Mouse (Mus musculus): ENCODE measurements around the gene Zfp874a. TPM values are rescaled to one million over a fixed set of nuclear protein-coding genes. Genes with fewer than 3 reads are reported as not detected.
A peak's percentile ranks its signal among the peaks of the same experiment; 100 is the strongest.
"Not testable (repeated sequence)": the region's sequence is repeated elsewhere in the genome, so short reads cannot be mapped to it uniquely, and the experiment has no call there.

Gene Zfp874a
- polyA plus RNA-seq, 1 experiment from 2014 or later = 7.5 TPM

DNA sequence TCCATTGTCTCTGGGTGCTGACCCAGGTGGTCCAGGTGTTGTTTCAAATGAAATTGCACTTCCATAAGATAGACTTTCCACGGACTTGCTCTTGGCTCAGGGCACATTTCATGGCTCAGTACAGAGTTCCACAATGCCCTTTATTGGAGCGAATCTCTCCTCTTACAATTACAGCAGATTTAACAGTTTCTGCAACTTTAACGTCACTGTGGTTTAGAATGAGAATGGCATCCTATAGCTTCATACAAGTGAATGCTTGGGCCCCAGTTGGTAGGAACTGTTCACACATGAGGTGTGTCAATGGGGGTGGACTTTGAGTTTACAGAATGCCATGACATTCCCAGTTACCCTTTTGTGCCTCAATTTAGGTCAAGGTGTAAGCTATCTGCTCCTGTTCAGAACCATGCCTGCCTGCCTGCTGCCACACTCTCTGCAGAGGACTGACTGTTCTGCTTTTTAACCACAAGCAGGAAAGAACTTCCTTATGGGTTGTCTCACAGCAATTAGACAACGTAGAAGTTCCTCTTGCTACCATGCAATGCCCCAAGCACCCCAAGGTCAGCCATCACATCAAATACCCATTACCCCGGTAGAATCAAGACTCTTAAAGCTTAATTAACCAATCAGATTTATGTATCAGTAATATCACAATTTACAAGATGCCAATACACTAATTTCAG is 12.2 kb upstream of the Zfp874a start:
- not testable (repeated sequence) for H3K4me2 ChIP-seq (replicated peaks; ENCODE audit: low read depth, low read length); H3K27ac ChIP-seq (ENCODE audit: low read depth, low read length); ATAC-seq (ENCODE audit: low FRiP score); H3K4me1 ChIP-seq (replicated peaks; ENCODE audit: control insufficient read depth, insufficient read depth, low read length); H3K4me3 ChIP-seq (ENCODE audit: low read depth, low read length); DNase-seq (ENCODE audit: low spot score); H3K27me3 ChIP-seq (ENCODE audit: control insufficient read depth, insufficient read depth, low read length); H3K9me3 ChIP-seq (ENCODE audit: control insufficient read depth, low read length); H3K36me3 ChIP-seq (ENCODE audit: control insufficient read depth, insufficient read depth, low read length); H3K9ac ChIP-seq (ENCODE audit: low read depth, low read length)
- WGBS = 87% methylated on average over 2 of the region's 5 CpGs

DNA sequence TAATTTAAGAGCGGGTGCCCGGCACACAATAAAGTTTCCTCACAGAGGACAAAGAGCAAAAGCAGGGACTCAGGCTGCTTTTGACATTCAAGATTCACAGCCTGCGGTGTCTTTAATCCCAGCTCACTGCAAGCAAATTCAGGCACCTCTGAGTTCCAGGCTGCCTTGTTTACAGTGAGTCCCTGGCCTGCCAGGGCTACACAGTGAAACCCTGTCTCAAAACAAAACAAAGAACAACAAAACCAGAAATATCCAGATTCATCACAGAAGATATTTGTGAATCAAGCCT is 541 bp upstream of the Zfp874a start:
- H3K4me3 ChIP-seq (ENCODE audit: low read depth, low read length) = peak overlapping the region; percentile 45
- H3K4me1 ChIP-seq (replicated peaks; ENCODE audit: control insufficient read depth, insufficient read depth, low read length) = no peaks in the 10 kb centered on the region
- no peak overlapping the region for H3K27ac ChIP-seq (ENCODE audit: low read depth, low read length)
- ATAC-seq (ENCODE audit: low FRiP score) (peak; percentile 50), DNase-seq (ENCODE audit: low spot score) (no peak)
- WGBS = 7% methylated on average over 3 of the region's 3 CpGs
- H3K36me3 ChIP-seq (ENCODE audit: control insufficient read depth, insufficient read depth, low read length) = no peaks in the 10 kb centered on the region
- peak overlapping the region; percentile 39 for H3K9ac ChIP-seq (ENCODE audit: low read depth, low read length)
- no peaks in the 10 kb centered on the region for H3K9me3 ChIP-seq (ENCODE audit: control insufficient read depth, low read length)
- H3K4me2 ChIP-seq (replicated peaks; ENCODE audit: low read depth, low read length) = peak overlapping the region; percentile 52
- H3K27me3 ChIP-seq (ENCODE audit: control insufficient read depth, insufficient read depth, low read length) = no peaks in the 10 kb centered on the region

DNA sequence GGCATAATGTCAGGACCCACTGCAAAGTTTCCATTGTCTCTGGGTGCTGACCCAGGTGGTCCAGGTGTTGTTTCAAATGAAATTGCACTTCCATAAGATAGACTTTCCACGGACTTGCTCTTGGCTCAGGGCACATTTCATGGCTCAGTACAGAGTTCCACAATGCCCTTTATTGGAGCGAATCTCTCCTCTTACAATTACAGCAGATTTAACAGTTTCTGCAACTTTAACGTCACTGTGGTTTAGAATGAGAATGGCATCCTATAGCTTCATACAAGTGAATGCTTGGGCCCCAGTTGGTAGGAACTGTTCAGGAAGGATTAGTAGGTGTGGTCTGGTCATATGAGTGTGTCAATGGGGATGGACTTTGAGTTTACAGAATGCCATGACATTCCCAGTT is 14.3 kb downstream of the Zfp874a start:
- H3K27ac ChIP-seq (ENCODE audit: low read depth, low read length); H3K4me1 ChIP-seq (replicated peaks; ENCODE audit: control insufficient read depth, insufficient read depth, low read length); H3K4me3 ChIP-seq (ENCODE audit: low read depth, low read length); H3K27me3 ChIP-seq (ENCODE audit: control insufficient read depth, insufficient read depth, low read length); H3K9ac ChIP-seq (ENCODE audit: low read depth, low read length); DNase-seq (ENCODE audit: low spot score); ATAC-seq (ENCODE audit: low FRiP score); H3K36me3 ChIP-seq (ENCODE audit: control insufficient read depth, insufficient read depth, low read length); H3K4me2 ChIP-seq (replicated peaks; ENCODE audit: low read depth, low read length); H3K9me3 ChIP-seq (ENCODE audit: control insufficient read depth, low read length): not testable (repeated sequence)
- WGBS = no CpG with 5 or more reads among the region's 3 CpGs

DNA sequence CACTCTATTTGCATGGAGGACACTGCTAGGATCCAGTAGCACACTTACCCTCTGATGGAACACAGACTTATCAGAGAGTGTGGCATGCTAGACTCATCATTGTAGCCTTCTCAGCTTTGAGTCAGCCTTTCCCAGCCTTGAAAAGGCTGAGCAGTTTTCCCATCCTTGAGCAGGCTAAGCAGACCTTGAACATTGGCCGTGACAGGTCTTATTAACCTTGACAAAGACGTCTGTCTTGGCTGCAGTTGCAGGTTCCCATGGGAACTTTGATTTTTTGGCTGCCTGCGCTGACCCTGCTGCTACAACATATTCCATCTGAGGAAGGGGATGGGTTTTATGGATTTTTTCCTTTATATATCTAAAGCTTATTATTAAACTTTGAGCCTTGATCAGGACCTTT is 23.3 kb downstream of the Zfp874a start:
- no peaks in the 10 kb centered on the region for H3K4me1 ChIP-seq (replicated peaks; ENCODE audit: control insufficient read depth, insufficient read depth, low read length)
- H3K4me3 ChIP-seq (ENCODE audit: low read depth, low read length) = no peak overlapping the region
- H3K27ac ChIP-seq (ENCODE audit: low read depth, low read length) = no peak overlapping the region
- no peaks in the 10 kb centered on the region for H3K36me3 ChIP-seq (ENCODE audit: control insufficient read depth, insufficient read depth, low read length)
- H3K9me3 ChIP-seq (ENCODE audit: control insufficient read depth, low read length) = no peaks in the 10 kb centered on the region
- DNase-seq (ENCODE audit: low spot score) (no peak), ATAC-seq (ENCODE audit: low FRiP score) (no peak)
- 81% methylated on average over 3 of the region's 3 CpGs for WGBS
- H3K27me3 ChIP-seq (ENCODE audit: control insufficient read depth, insufficient read depth, low read length) = no peaks in the 10 kb centered on the region
- H3K4me2 ChIP-seq (replicated peaks; ENCODE audit: low read depth, low read length) = no peak overlapping the region
- no peak overlapping the region for H3K9ac ChIP-seq (ENCODE audit: low read depth, low read length)

DNA sequence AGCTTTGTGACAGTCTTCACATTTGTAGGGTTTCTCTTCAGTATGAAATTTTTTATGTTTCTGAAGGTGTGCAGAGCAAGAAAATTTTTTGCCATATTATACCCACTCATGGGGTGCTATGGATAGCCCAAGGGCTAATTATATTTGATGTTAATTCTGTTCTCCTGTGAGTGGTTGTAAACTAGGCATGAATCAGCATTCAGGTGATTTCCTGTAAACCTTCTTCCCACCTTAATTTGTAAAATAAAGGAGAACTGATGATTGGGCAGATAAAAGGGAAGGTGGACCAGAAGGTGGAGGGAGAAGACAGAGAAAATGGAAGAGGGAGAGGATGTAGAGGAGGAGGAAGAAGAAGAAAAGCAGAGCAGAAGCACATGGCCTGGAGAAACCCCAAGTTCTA is 25.7 kb downstream of the Zfp874a start:
- not testable (repeated sequence) for H3K4me2 ChIP-seq (replicated peaks; ENCODE audit: low read depth, low read length); H3K36me3 ChIP-seq (ENCODE audit: control insufficient read depth, insufficient read depth, low read length); H3K4me3 ChIP-seq (ENCODE audit: low read depth, low read length); DNase-seq (ENCODE audit: low spot score); H3K9ac ChIP-seq (ENCODE audit: low read depth, low read length); H3K4me1 ChIP-seq (replicated peaks; ENCODE audit: control insufficient read depth, insufficient read depth, low read length); ATAC-seq (ENCODE audit: low FRiP score); H3K9me3 ChIP-seq (ENCODE audit: control insufficient read depth, low read length); H3K27me3 ChIP-seq (ENCODE audit: control insufficient read depth, insufficient read depth, low read length); H3K27ac ChIP-seq (ENCODE audit: low read depth, low read length)

DNA sequence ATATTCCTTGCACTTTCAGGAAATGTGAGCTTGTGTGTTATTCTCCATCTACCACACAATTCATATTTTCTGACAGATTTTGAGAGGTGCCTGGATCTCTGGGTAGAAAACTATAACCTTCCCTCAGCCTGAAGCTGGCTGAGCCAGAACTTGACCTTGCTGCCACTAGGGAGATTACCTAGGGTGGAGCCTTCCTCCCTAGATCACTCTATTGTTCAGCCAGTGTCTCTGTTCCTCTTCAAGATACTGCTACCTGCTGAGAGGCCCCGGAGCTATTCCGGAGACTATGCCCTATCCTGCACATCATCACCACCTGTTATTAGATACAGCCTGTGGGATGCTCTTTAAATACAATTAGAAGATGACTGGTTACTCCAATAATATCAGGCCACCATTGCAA is 28.9 kb downstream of the Zfp874a start:
- not testable (repeated sequence) for H3K9ac ChIP-seq (ENCODE audit: low read depth, low read length); DNase-seq (ENCODE audit: low spot score); H3K4me3 ChIP-seq (ENCODE audit: low read depth, low read length); ATAC-seq (ENCODE audit: low FRiP score); H3K9me3 ChIP-seq (ENCODE audit: control insufficient read depth, low read length); H3K4me2 ChIP-seq (replicated peaks; ENCODE audit: low read depth, low read length); H3K27me3 ChIP-seq (ENCODE audit: control insufficient read depth, insufficient read depth, low read length); H3K27ac ChIP-seq (ENCODE audit: low read depth, low read length); H3K36me3 ChIP-seq (ENCODE audit: control insufficient read depth, insufficient read depth, low read length); H3K4me1 ChIP-seq (replicated peaks; ENCODE audit: control insufficient read depth, insufficient read depth, low read length)
- WGBS = 88% methylated on average over 2 of the region's 2 CpGs

DNA sequence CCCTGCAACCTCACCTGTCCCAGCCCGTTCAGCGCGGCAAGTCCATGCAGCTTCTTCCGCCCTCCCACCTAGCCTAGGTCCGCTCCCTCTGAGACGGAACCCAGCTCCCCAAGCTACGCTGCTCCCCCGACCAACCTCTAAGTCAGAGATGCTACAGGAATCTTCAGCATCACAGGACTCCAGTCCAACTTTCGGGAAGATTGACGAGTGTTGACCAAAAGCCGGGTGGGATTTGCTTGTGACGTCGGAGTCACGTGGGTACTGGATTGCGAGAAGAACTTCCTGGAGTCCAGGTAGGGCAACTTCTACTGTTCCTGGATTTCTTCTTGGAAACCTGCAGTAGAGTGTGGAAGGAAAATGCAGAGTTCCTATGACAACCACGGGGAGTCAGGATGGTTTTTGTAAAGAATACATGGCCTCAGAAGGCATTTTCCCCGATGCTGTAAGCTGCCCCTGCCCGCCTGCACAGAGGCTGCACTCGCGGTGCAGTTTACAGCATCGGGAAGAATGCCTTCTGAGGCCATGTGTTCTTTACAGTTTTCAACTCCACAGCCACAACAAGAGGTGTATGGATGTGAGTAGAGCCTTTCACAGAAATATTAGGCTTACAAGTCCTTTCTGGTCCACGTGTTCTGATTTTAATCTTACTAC is 30.1 kb downstream of the Zfp874a start, which contains the start of gene Zfp459:
Gene Zfp459 (minus strand): TSS at position 212 of the 651 bp plus-strand sequence.
- 4% methylated on average over 22 of the region's 22 CpGs for WGBS
- no peak within 1 kb of the TSS for H3K27ac ChIP-seq (ENCODE audit: low read depth, low read length)

DNA sequence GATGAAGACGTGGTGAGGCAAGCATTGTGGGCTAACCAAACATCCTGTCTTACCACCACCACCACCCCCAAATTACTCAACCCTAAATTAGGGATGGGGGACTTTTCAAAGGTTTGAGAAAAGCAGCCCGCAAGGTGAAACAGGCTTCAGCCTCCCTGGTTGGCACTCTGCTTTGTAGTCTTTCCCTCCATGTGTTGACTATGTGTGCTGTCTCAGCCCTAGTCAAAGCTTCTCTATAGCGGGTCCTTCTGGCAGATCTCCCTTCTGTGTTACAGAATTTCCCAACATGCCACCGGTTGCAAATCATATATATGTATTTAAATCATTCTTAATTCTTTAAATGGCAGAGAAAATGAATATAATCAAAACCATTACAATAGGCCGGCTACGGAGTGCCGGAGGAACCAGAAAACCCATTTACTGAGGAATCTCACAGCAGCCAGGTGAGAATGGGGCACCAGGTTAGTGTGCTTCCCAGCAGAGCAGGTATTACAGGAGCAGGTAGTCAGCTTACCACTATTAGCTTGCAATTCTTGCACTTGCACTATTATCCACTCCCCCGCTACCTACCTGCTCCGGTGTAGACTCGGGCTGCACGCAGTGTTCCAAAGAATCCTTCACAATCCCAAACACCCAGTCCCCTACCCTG is 30.7 kb downstream of the Zfp874a start:
- WGBS = 40% methylated on average over 11 of the region's 11 CpGs

More for the DNA sequence above, 30.1 kb downstream of the Zfp874a start, which contains the start of gene Zfp459:
- ATAC-seq (ENCODE audit: low FRiP score) = peak; percentile 81
- peak within 1 kb of the TSS; percentile 76 for H3K4me2 ChIP-seq (replicated peaks; ENCODE audit: low read depth, low read length)
- no peaks in the 10 kb centered on the region for H3K4me1 ChIP-seq (replicated peaks; ENCODE audit: control insufficient read depth, insufficient read depth, low read length)
- H3K9ac ChIP-seq (ENCODE audit: low read depth, low read length) = peak within 1 kb of the TSS; percentile 58
- no peaks in the 10 kb centered on the region for H3K9me3 ChIP-seq (ENCODE audit: control insufficient read depth, low read length)
- peak; percentile 68 for DNase-seq (ENCODE audit: low spot score)
- H3K4me3 ChIP-seq (ENCODE audit: low read depth, low read length) = peak within 1 kb of the TSS; percentile 55
- no peaks in the 10 kb centered on the region for H3K36me3 ChIP-seq (ENCODE audit: control insufficient read depth, insufficient read depth, low read length)
- no peaks in the 10 kb centered on the region for H3K27me3 ChIP-seq (ENCODE audit: control insufficient read depth, insufficient read depth, low read length)

DNA sequence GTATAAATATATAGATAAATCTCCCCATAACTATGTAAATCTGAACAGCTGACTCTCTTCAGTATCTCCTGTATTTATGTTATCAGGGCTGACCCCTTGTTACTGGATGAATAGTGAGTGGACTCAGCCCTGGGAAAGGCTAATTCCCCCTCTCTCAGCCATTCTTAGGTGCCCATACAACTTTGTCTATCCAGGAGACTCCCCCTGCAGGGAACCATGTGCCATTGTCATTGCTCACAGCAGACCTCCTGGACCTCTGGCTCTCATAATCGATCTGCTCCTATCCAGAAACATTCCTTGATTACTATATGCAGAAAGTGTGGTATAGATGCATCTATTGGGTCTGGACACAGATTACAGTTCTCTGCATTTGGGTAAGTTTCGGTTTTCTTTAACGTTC is 34.6 kb downstream of the Zfp874a start:
- no peaks in the 10 kb centered on the region for H3K27me3 ChIP-seq (ENCODE audit: control insufficient read depth, insufficient read depth, low read length)
- no peak overlapping the region for H3K27ac ChIP-seq (ENCODE audit: low read depth, low read length)
- ATAC-seq (ENCODE audit: low FRiP score) (no peak), DNase-seq (ENCODE audit: low spot score) (no peak)
- H3K9me3 ChIP-seq (ENCODE audit: control insufficient read depth, low read length) = no peaks in the 10 kb centered on the region
- 92% methylated on average over 3 of the region's 3 CpGs for WGBS
- no peaks in the 10 kb centered on the region for H3K36me3 ChIP-seq (ENCODE audit: control insufficient read depth, insufficient read depth, low read length)
- H3K4me3 ChIP-seq (ENCODE audit: low read depth, low read length) = no peak overlapping the region
- no peak overlapping the region for H3K4me2 ChIP-seq (replicated peaks; ENCODE audit: low read depth, low read length)
- H3K9ac ChIP-seq (ENCODE audit: low read depth, low read length) = no peak overlapping the region
- no peaks in the 10 kb centered on the region for H3K4me1 ChIP-seq (replicated peaks; ENCODE audit: control insufficient read depth, insufficient read depth, low read length)

More for the DNA sequence above, 30.7 kb downstream of the Zfp874a start:
- no peak overlapping the region for H3K27ac ChIP-seq (ENCODE audit: low read depth, low read length)
- DNase-seq (ENCODE audit: low spot score) = no peak
- no peaks in the 10 kb centered on the region for H3K36me3 ChIP-seq (ENCODE audit: control insufficient read depth, insufficient read depth, low read length)
- H3K4me1 ChIP-seq (replicated peaks; ENCODE audit: control insufficient read depth, insufficient read depth, low read length) = no peaks in the 10 kb centered on the region
- peak overlapping the region; percentile 55 for H3K4me3 ChIP-seq (ENCODE audit: low read depth, low read length)
- no peaks in the 10 kb centered on the region for H3K9me3 ChIP-seq (ENCODE audit: control insufficient read depth, low read length)
- ATAC-seq (ENCODE audit: low FRiP score) = peak; percentile 23; the same call in 1 of the 2 replicates
- H3K4me2 ChIP-seq (replicated peaks; ENCODE audit: low read depth, low read length) = peak overlapping the region; percentile 76
- H3K27me3 ChIP-seq (ENCODE audit: control insufficient read depth, insufficient read depth, low read length) = no peaks in the 10 kb centered on the region
- H3K9ac ChIP-seq (ENCODE audit: low read depth, low read length) = peak overlapping the region; percentile 58
